ENCODE assay signal across 24 mouse cellular contexts in genomic region chr11:45848253-45848652, GRCm38 (mm10).
"Had no signal": no experiment of that assay in that cellular context is flagged by ENCODE, and none has a peak within 500 bp of the region (broad histone marks: within the 10 kb centered on the region; RNA-seq: fewer than 3 reads in every experiment).

No protein-coding gene starts in this region.

- H3K9ac ChIP-seq: heart, embryonic 13.5 days; heart, embryonic 15.5 days; hindbrain, embryonic 13.5 days; hindbrain, embryonic 15.5 days; kidney, embryonic 15.5 days; limb, embryonic 13.5 days; limb, embryonic 15.5 days; liver, embryonic 12.5 days had no signal

- H3K4me3 ChIP-seq: heart, adult 2 months; heart, embryonic 13.5 days; heart, embryonic 15.5 days; hindbrain, embryonic 13.5 days; hindbrain, embryonic 15.5 days; kidney, embryonic 15.5 days; limb, embryonic 13.5 days; limb, embryonic 15.5 days; liver, embryonic 12.5 days had no signal

- DNase-seq: gastrocnemius, postnatal 14 days; gastrocnemius, postnatal 36 days; heart, postnatal 36 days; kidney, adult 11 months; kidney, adult 2 months; kidney, adult 9 months; kidney, postnatal 14 days; kidney, postnatal 36 days; layer of hippocampus, adult 9-11 months; layer of hippocampus, postnatal 36 days; left cerebral cortex, postnatal 4 days had no signal

- ATAC-seq: hindbrain, postnatal 0 days; intestine, embryonic 16.5 days; liver, embryonic 12.5 days had no signal

- H3K36me3 ChIP-seq: heart, embryonic 13.5 days; heart, embryonic 15.5 days; hindbrain, embryonic 13.5 days; hindbrain, embryonic 15.5 days; limb, embryonic 13.5 days; limb, embryonic 15.5 days had no signal

- H3K27me3 ChIP-seq: heart, embryonic 13.5 days; heart, embryonic 15.5 days; hindbrain, embryonic 13.5 days; hindbrain, embryonic 15.5 days; kidney, embryonic 15.5 days; liver, embryonic 12.5 days had no signal

- H3K4me2 ChIP-seq: heart, embryonic 11.5 days; heart, embryonic 13.5 days; heart, embryonic 15.5 days; hindbrain, embryonic 13.5 days; hindbrain, embryonic 15.5 days; kidney, embryonic 15.5 days; liver, embryonic 12.5 days had no signal

- H3K9me3 ChIP-seq: heart, embryonic 13.5 days; heart, embryonic 15.5 days; hindbrain, embryonic 13.5 days; hindbrain, embryonic 15.5 days; kidney, embryonic 15.5 days; limb, embryonic 13.5 days; limb, embryonic 15.5 days; liver, embryonic 12.5 days had no signal

- H3K27ac ChIP-seq: heart, adult 2 months; heart, embryonic 13.5 days; heart, embryonic 15.5 days; hindbrain, embryonic 13.5 days; hindbrain, embryonic 15.5 days; hindbrain, postnatal 0 days; kidney, postnatal 0 days; limb, embryonic 13.5 days; limb, embryonic 15.5 days; liver, embryonic 12.5 days had no signal
